Mouse (Mus musculus): ENCODE measurements around the gene Hrct1. TPM values are rescaled to one million over a fixed set of nuclear protein-coding genes. Genes with fewer than 3 reads are reported as not detected.

Hrct1 gene
- polyA plus RNA-seq, 1 experiment from 2014 or later = 0.35 TPM

DNA sequence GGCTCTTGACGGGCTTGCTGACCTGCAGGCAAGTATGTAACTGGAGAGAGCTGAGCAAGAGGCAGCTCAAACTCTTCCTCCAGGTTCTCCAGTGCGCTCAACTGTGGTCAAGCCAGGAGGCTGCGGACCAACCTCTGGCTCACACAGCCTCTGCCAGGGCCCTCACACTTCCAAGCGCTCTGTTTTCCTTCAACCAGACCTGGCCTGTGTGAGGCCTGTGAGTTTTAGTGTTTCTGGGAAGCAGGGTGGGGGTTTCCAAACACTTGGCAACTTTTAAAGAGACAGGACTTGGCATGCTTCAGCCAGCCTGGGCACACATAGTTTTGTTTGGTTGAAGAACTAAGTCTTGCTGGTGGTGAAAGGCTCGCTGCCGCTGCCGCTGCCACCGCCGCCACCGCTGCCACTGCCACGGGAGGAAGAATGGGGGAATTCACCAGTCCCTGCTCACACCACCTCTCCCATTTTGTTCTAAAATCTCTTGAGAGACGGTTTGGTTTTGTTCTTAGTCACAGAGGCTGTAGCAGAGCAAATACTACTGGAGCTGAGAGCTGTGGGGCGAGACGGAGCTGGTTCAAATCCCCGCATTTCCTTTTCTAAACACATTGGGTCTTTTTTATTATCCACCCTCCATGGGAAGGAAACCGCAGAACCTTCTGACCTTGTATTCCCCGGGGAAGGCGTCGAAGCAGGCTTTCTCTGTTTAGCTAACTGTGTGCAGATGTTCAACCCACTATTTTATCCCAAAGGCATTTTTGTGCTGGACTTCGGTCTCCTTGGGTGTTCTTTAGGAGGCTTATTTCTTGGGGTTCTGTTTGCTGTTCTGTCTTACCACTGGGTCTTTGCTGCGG lies 32.8 kb downstream of the Hrct1 start:
- Histone ChIP-seq H3K36me3 (no peaks in the 10 kb centered on the region), H3K27me3 (no peaks in the 10 kb centered on the region), H3K27ac (no peak overlapping the region), H3K9me3 (no peaks in the 10 kb centered on the region), H3K4me3 (replicated peaks) (no peak overlapping the region), H3K4me1 (replicated peaks) (no peaks in the 10 kb centered on the region), H3K4me2 (replicated peaks) (no peak overlapping the region), H3K9ac (replicated peaks) (no peak overlapping the region)
- 84% methylated on average over 21 of the region's 21 CpGs for WGBS
- ATAC-seq = no peak

DNA sequence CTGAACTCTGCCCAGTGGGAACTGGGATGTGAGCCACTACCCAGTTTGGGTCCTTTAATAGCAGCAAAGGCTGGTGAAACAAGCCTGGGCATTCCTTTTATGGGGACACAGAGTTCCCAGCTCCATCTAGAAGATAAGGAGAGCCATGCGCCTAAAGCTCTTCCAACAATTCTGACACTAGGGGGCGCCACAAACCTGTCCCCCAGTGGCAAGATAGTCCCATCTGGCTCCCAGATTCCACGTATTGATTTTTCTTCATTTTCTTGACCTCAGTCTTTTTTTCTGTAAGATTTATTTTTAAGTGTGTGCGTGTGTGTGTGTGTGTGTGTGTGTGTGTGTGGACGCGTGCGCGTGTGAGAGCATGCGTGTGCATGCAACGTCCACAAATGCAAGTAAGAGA lies 33.5 kb downstream of the Hrct1 start:
- no peak overlapping the region for H3K9ac ChIP-seq (replicated peaks)
- no peak overlapping the region for H3K4me3 ChIP-seq (replicated peaks)
- WGBS = 75% methylated on average over 10 of the region's 10 CpGs
- no peaks in the 10 kb centered on the region for H3K9me3 ChIP-seq
- H3K4me1 ChIP-seq (replicated peaks) = no peaks in the 10 kb centered on the region
- no peak overlapping the region for H3K27ac ChIP-seq
- H3K36me3 ChIP-seq = no peaks in the 10 kb centered on the region
- H3K4me2 ChIP-seq (replicated peaks) = no peak overlapping the region
- ATAC-seq = no peak
- H3K27me3 ChIP-seq = no peaks in the 10 kb centered on the region

DNA sequence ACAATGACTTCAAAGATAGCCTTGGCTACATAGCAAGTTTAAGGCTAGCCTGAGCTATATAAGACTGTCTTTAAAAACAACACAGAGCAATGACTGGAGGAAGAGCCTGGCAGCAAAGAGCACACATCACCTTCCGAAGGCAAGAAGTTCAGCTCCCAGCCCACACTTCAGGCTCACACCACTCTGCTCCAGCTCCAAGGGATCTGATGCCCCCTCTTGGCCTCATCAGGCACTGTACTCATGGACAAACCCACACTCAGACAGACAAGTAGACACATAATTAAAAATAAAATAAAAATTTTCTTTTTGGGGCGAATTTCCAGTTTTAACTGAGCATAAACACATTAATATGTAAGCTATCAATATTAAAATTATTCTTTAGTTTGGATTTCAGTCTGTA lies 34.3 kb downstream of the Hrct1 start:
- no peak overlapping the region for H3K27ac ChIP-seq
- no peak overlapping the region for H3K9ac ChIP-seq (replicated peaks)
- H3K4me2 ChIP-seq (replicated peaks) = no peak overlapping the region
- H3K4me3 ChIP-seq (replicated peaks) = no peak overlapping the region
- H3K36me3 ChIP-seq = no peaks in the 10 kb centered on the region
- ATAC-seq = no peak
- 76% methylated on average over 2 of the region's 2 CpGs for WGBS
- no peaks in the 10 kb centered on the region for H3K4me1 ChIP-seq (replicated peaks)
- no peaks in the 10 kb centered on the region for H3K27me3 ChIP-seq
- H3K9me3 ChIP-seq = no peaks in the 10 kb centered on the region

DNA sequence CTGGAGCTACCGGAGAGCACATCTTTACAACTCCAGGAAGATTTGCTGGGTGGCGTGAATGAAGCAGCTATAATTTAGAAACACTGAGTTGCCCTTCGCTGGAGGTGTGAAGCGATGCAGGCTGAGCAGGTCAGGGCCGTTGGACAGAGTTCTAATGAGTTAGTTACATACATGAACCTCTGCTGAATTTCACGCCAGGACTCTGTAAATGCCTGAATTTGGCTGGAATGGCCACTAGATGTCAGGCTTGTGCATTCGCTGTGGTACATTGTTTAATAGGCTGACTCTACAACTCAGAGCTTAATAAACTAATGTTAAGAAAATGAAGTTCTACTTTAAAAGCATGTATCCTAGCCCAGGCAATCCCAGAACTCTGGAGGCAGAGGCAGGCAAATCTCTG lies 36.4 kb downstream of the Hrct1 start:
- ATAC-seq = no peak
- Histone ChIP-seq H3K36me3 (no peaks in the 10 kb centered on the region), H3K27me3 (no peaks in the 10 kb centered on the region), H3K9me3 (no peaks in the 10 kb centered on the region), H3K4me3 (replicated peaks) (no peak overlapping the region), H3K4me2 (replicated peaks) (no peak overlapping the region), H3K27ac (no peak overlapping the region), H3K4me1 (replicated peaks) (no peaks in the 10 kb centered on the region), H3K9ac (replicated peaks) (no peak overlapping the region)
- 22% methylated on average over 7 of the region's 7 CpGs for WGBS

DNA sequence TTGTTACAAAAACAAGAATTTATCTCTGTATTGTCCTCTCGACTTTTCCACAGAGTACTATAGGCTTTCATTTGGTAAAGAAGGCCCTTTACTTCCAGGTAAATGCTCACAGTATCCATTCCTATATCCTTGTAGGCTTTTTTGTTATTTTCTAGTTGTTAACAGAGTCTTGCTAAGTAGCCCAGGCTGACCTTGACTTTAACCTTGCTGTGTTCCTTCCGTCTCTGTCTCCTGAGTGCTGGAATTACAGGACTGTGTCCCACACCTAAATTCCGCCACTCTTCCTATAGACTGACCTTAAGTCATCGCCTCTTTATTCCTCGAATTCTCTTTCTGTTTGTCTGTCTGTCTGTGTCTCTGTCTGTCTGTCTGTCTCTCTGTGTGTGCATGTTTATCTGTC lies 41.4 kb downstream of the Hrct1 start:
- 86% methylated on average over 5 of the region's 5 CpGs for WGBS
- no peak overlapping the region for H3K27ac ChIP-seq
- ATAC-seq = no peak
- no peaks in the 10 kb centered on the region for H3K9me3 ChIP-seq
- no peak overlapping the region for H3K9ac ChIP-seq (replicated peaks)
- no peaks in the 10 kb centered on the region for H3K36me3 ChIP-seq
- no peaks in the 10 kb centered on the region for H3K4me1 ChIP-seq (replicated peaks)
- H3K27me3 ChIP-seq = no peaks in the 10 kb centered on the region
- no peak overlapping the region for H3K4me2 ChIP-seq (replicated peaks)
- no peak overlapping the region for H3K4me3 ChIP-seq (replicated peaks)

DNA sequence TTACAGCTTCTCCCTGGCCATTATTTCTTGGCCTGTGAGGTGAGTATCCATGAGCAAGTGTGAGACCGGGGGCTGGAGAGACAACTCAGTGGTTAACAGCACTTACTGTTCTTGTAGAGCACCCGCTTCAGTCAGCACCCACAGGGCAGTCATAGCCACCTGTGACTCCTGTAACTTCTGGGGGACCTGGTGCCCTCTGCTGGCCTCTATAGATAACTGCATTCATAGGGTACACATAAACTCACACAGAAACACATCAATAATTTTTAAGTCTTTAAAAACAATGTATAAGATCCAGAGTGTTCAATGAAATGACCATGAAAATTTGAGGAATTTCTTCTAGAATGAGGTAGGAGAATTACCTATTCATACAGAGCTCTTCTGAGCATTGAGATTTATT lies 42.4 kb downstream of the Hrct1 start:
- 90% methylated on average over 2 of the region's 2 CpGs for WGBS
- Histone ChIP-seq H3K4me3 (replicated peaks) (no peak overlapping the region), H3K27ac (no peak overlapping the region), H3K27me3 (no peaks in the 10 kb centered on the region), H3K9me3 (no peaks in the 10 kb centered on the region), H3K36me3 (no peaks in the 10 kb centered on the region), H3K9ac (replicated peaks) (no peak overlapping the region), H3K4me1 (replicated peaks) (no peaks in the 10 kb centered on the region), H3K4me2 (replicated peaks) (no peak overlapping the region)
- ATAC-seq = no peak

DNA sequence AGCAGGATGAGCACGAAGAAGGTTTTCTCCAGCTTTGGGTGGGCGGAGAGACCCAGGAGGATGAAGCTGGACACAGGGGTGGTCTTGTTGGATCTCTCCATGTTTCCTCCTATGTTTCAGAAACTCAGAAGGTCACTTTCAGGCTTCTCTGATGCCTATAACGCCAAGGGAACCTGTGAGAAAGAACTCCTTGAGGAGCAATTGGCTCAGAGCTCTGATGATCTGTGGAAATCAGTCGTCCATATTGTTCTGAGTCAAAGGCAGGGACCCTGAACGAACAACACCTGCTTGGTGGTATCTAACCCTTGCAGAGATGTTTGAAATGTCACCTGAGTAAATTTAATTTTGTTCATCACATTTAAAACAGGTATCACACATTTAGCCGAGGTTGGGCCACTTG lies 43.9 kb downstream of the Hrct1 start, which contains the start of gene Olfr159:
Olfr159 (minus strand) TSS at position 101 of the 400 bp plus-strand sequence.
- H3K9ac ChIP-seq (replicated peaks) = no peak within 1 kb of the TSS
- no peaks in the 10 kb centered on the region for H3K9me3 ChIP-seq
- no peak within 1 kb of the TSS for H3K4me2 ChIP-seq (replicated peaks)
- no peak within 1 kb of the TSS for H3K27ac ChIP-seq
- H3K36me3 ChIP-seq = no peaks in the 10 kb centered on the region
- WGBS = 89% methylated on average over 6 of the region's 6 CpGs
- no peaks in the 10 kb centered on the region for H3K4me1 ChIP-seq (replicated peaks)
- H3K4me3 ChIP-seq (replicated peaks) = no peak within 1 kb of the TSS
- no peaks in the 10 kb centered on the region for H3K27me3 ChIP-seq
- no peak for ATAC-seq

DNA sequence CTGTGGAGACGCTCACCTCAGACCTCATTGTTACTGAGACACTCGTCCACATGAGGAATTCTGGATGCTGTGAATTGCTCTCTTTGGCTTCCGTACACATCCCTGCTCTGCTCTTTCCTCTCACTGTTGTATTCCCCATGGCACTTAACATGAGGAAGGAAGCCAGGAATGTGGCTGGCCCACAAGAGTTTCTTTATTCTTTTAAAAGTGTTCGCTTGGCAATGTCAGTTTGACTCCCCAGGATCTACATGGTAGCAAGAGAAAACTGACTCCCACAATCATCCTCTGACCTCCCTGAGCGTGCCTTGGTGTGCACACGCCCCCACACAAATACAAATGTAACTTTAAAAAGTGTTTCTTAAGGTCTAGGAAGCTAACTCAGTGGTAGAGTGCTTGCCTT lies 44.6 kb downstream of the Hrct1 start:
- no peak for ATAC-seq
- H3K4me1 ChIP-seq (replicated peaks) = no peaks in the 10 kb centered on the region
- no peak overlapping the region for H3K27ac ChIP-seq
- H3K4me2 ChIP-seq (replicated peaks) = no peak overlapping the region
- no peaks in the 10 kb centered on the region for H3K27me3 ChIP-seq
- no peak overlapping the region for H3K4me3 ChIP-seq (replicated peaks)
- H3K9me3 ChIP-seq = no peaks in the 10 kb centered on the region
- WGBS = 67% methylated on average over 6 of the region's 6 CpGs
- H3K36me3 ChIP-seq = no peaks in the 10 kb centered on the region
- no peak overlapping the region for H3K9ac ChIP-seq (replicated peaks)

DNA sequence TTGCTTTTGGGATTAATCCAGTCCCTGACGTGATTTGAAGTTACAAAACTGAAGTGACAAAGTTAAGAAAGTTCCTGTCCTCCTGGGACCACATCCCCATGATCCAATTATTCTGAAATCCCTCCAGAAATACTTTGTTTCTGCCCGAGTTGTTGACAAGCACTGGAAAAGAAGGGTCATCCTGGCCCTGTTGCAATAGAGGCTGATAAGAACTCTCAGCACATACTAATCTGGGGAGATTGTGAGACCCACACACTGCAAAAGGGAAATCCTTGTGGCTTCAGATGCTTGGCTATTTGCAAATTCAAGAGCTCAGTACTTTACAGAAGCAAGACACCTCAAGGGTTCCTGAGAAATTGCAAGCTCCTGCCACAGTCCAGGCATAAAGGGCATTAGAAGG lies 45.3 kb downstream of the Hrct1 start:
- 30% methylated on average over 2 of the region's 2 CpGs for WGBS
- Histone ChIP-seq H3K27ac (no peak overlapping the region), H3K36me3 (no peaks in the 10 kb centered on the region), H3K9ac (replicated peaks) (no peak overlapping the region), H3K27me3 (no peaks in the 10 kb centered on the region), H3K4me2 (replicated peaks) (no peak overlapping the region), H3K4me1 (replicated peaks) (no peaks in the 10 kb centered on the region), H3K9me3 (no peaks in the 10 kb centered on the region), H3K4me3 (replicated peaks) (no peak overlapping the region)
- no peak for ATAC-seq

Other genes with a start within 250 kb of the Hrct1 start
- not detected in 2 replicates for gene Sit1, start 243.5 kb upstream of the Hrct1 start, polyA plus RNA-seq (2015; fragmentation: Nextera tagmentation; extraction: Ambion mirVana)
- 54.4 and 60.3 TPM in 2 replicates for gene Ccdc107, start 234.3 kb upstream of the Hrct1 start, polyA plus RNA-seq (2015; fragmentation: Nextera tagmentation; extraction: Ambion mirVana)
- 15.4 and 16.1 TPM in 2 replicates for gene Arhgef39, start 227.5 kb upstream of the Hrct1 start, polyA plus RNA-seq (2015; fragmentation: Nextera tagmentation; extraction: Ambion mirVana)
- 0.19 and 0.27 TPM in 2 replicates for gene Car9, start 220.2 kb upstream of the Hrct1 start, polyA plus RNA-seq (2015; fragmentation: Nextera tagmentation; extraction: Ambion mirVana)
- gene Tpm2, start 203.4 kb upstream of the Hrct1 start, polyA plus RNA-seq (2015; fragmentation: Nextera tagmentation; extraction: Ambion mirVana) = 13.2 TPM in 2 replicates
- 72.6 and 80.4 TPM in 2 replicates for gene Creb3, start 164.9 kb upstream of the Hrct1 start, polyA plus RNA-seq (2015; fragmentation: Nextera tagmentation; extraction: Ambion mirVana)
- gene Tln1, start 164.5 kb upstream of the Hrct1 start, polyA plus RNA-seq (2015; fragmentation: Nextera tagmentation; extraction: Ambion mirVana) = 59.8 and 67.0 TPM in 2 replicates
- gene Rgp1, start 148.5 kb upstream of the Hrct1 start, polyA plus RNA-seq (2015; fragmentation: Nextera tagmentation; extraction: Ambion mirVana) = 24.5 and 26.1 TPM in 2 replicates
- 53.8 and 58.4 TPM in 2 replicates for gene Gba2, start 148.3 kb upstream of the Hrct1 start, polyA plus RNA-seq (2015; fragmentation: Nextera tagmentation; extraction: Ambion mirVana)
- 0.77 and 2.1 TPM in 2 replicates for gene Msmp, start 142.7 kb upstream of the Hrct1 start, polyA plus RNA-seq (2015; fragmentation: Nextera tagmentation; extraction: Ambion mirVana)
- 13.8 and 14.7 TPM in 2 replicates for gene Npr2, start 95.3 kb upstream of the Hrct1 start, polyA plus RNA-seq (2015; fragmentation: Nextera tagmentation; extraction: Ambion mirVana)
- gene Spag8, start 73.6 kb upstream of the Hrct1 start, polyA plus RNA-seq (2015; fragmentation: Nextera tagmentation; extraction: Ambion mirVana) = 5.5 and 5.6 TPM in 2 replicates
- 75.6 and 77.9 TPM in 2 replicates for gene Hint2, start 70.7 kb upstream of the Hrct1 start, polyA plus RNA-seq (2015; fragmentation: Nextera tagmentation; extraction: Ambion mirVana)
- gene Tmem8b, start 58.2 kb upstream of the Hrct1 start, polyA plus RNA-seq (2015; fragmentation: Nextera tagmentation; extraction: Ambion mirVana) = 16.3 and 17.1 TPM in 2 replicates
- 1.8 and 2.4 TPM in 2 replicates for gene Fam221b, start 58.0 kb upstream of the Hrct1 start, polyA plus RNA-seq (2015; fragmentation: Nextera tagmentation; extraction: Ambion mirVana)
- 0.08 TPM in 1 of 2 replicates, not detected in the other for gene Olfr70, start 26.4 kb upstream of the Hrct1 start, polyA plus RNA-seq (2015; fragmentation: Nextera tagmentation; extraction: Ambion mirVana)
- 0.08 and 0.10 TPM in 2 replicates for gene Olfr71, start 16.9 kb upstream of the Hrct1 start, polyA plus RNA-seq (2015; fragmentation: Nextera tagmentation; extraction: Ambion mirVana)
- gene Spaar, start 2.8 kb downstream of the Hrct1 start, polyA plus RNA-seq (2015; fragmentation: Nextera tagmentation; extraction: Ambion mirVana) = 0.05 TPM in 1 of 2 replicates, not detected in the other
- gene Olfr159, start 43.8 kb downstream of the Hrct1 start, polyA plus RNA-seq (2015; fragmentation: Nextera tagmentation; extraction: Ambion mirVana) = not detected in 2 replicates
- not detected in 2 replicates for gene Olfr156, start 96.7 kb downstream of the Hrct1 start, polyA plus RNA-seq (2015; fragmentation: Nextera tagmentation; extraction: Ambion mirVana)
- gene Olfr157, start 113.0 kb downstream of the Hrct1 start, polyA plus RNA-seq (2015; fragmentation: Nextera tagmentation; extraction: Ambion mirVana) = not detected in 2 replicates
- gene Olfr155, start 124.4 kb downstream of the Hrct1 start, polyA plus RNA-seq (2015; fragmentation: Nextera tagmentation; extraction: Ambion mirVana) = not detected in 2 replicates
- gene Reck, start 148.3 kb downstream of the Hrct1 start, polyA plus RNA-seq (2015; fragmentation: Nextera tagmentation; extraction: Ambion mirVana) = 6.0 TPM in 2 replicates
- 33.7 and 35.3 TPM in 2 replicates for gene Glipr2, start 230.2 kb downstream of the Hrct1 start, polyA plus RNA-seq (2015; fragmentation: Nextera tagmentation; extraction: Ambion mirVana)

All from midbrain, embryonic 13.5 days (tissue).